Mouse (Mus musculus) olfactory bulb, adult 2 months (tissue): ENCODE data around the gene Wdr4.

Experiments
- CTCF ChIP-seq: fragments of 200-500 bp; IDR thresholded peaks from 2 replicates; pipeline ENCODE4 v1.5.1; 2012; ENCODE audit warnings: low read depth, mild to moderate bottlenecking, low read length, moderate library complexity; ENCODE audit not compliant: insufficient read depth
- POLR2A ChIP-seq: fragments of 200-500 bp; IDR thresholded peaks from 2 replicates; pipeline ENCODE4 v1.6.1; 2012; ENCODE audit warnings: mild to moderate bottlenecking, low read depth, low read length, moderate library complexity; ENCODE audit not compliant: insufficient read depth

GRCm38 (mm10) chr17:31510944-31511343, 8.8 kb downstream of the Wdr4 start:
- no peak for TF ChIP-seq CTCF
- TF ChIP-seq POLR2A: no peak
